Mouse (Mus musculus): ENCODE measurements at regions not wholly inside any gene's neighbourhood (a gene's known extent, or its start where the extent isn't known, plus 50 kb on each side); places are given as distances from the start of the nearest gene placed in this dataset.

DNA sequence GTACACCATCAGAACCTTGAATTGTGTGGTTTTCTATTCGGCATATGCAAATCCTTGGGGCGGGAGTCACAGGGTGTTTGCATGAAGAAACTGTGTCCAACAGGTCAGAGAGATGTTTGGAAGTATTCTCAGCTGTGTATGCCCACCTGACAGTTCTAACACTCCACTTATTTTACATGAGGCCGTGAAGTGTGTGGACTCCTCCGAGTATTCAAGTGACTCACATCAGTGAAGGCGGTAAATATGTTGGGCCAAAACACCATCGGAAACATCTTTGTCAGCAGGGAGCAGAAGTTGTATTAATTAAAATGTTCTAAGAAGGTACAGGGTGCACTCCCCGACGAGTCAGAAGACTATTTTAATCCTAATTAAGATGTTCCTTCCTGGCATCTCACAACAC, 79.8 kb upstream of the Zbtb18 start:
- TF ChIP-seq EP300 (IDR thresholded peaks at IDR 0.05; ENCODE audit: low read depth) (no peak), CTCF (IDR thresholded peaks at IDR 0.05; ENCODE audit: low read depth) (no peak)
